Mouse (Mus musculus): ENCODE measurements around the gene Alg14. TPM values are rescaled to one million over a fixed set of nuclear protein-coding genes. Genes with fewer than 3 reads are reported as not detected.

The Alg14 gene
- polyA plus RNA-seq, 1 experiment, result 25.0 TPM

- DNase-seq (ENCODE audit: low spot score), result no peak
Observed at GRCm38 (mm10) chr3:121338687-121339086, 47.1 kb downstream of the Alg14 start.

GRCm38 (mm10) chr3:121340321-121340761 is 48.8 kb downstream of the Alg14 start:
- DNase-seq (ENCODE audit: low spot score), result no peak

- no peak for DNase-seq (ENCODE audit: low spot score)
Observed at GRCm38 (mm10) chr3:121343224-121343623, 51.7 kb downstream of the Alg14 start.

- no peak for DNase-seq (ENCODE audit: low spot score)
Observed at GRCm38 (mm10) chr3:121344056-121344945, 52.7 kb downstream of the Alg14 start.

GRCm38 (mm10) chr3:121344951-121345642 is 53.5 kb downstream of the Alg14 start:
- no peak for DNase-seq (ENCODE audit: low spot score)

- DNase-seq (ENCODE audit: low spot score), result no peak
Observed at GRCm38 (mm10) chr3:121345643-121346000, 54.0 kb downstream of the Alg14 start.

GRCm38 (mm10) chr3:121346507-121347267 is 55.1 kb downstream of the Alg14 start:
- no peak for DNase-seq (ENCODE audit: low spot score)

- DNase-seq (ENCODE audit: low spot score), result no peak
Observed at GRCm38 (mm10) chr3:121348792-121349191, 57.2 kb downstream of the Alg14 start.

GRCm38 (mm10) chr3:121349334-121350169 is 58.0 kb downstream of the Alg14 start:
- DNase-seq (ENCODE audit: low spot score), result no peak

- no peak for DNase-seq (ENCODE audit: low spot score)
Observed at GRCm38 (mm10) chr3:121351257-121351656, 59.7 kb downstream of the Alg14 start.

GRCm38 (mm10) chr3:121354281-121354680 is 62.7 kb downstream of the Alg14 start:
- no peak for DNase-seq (ENCODE audit: low spot score)

- no peak for DNase-seq (ENCODE audit: low spot score)
Observed at GRCm38 (mm10) chr3:121354861-121355470, 63.4 kb downstream of the Alg14 start.

GRCm38 (mm10) chr3:121355569-121355968 is 64.0 kb downstream of the Alg14 start:
- no peak for DNase-seq (ENCODE audit: low spot score)

GRCm38 (mm10) chr3:121356111-121356510 is 64.5 kb downstream of the Alg14 start:
- DNase-seq (ENCODE audit: low spot score), result no peak

- no peak for DNase-seq (ENCODE audit: low spot score)
Observed at GRCm38 (mm10) chr3:121357030-121357429, 65.5 kb downstream of the Alg14 start.

- DNase-seq (ENCODE audit: low spot score), result no peak
Observed at GRCm38 (mm10) chr3:121358285-121358684, 66.7 kb downstream of the Alg14 start.

- no peak for DNase-seq (ENCODE audit: low spot score)
Observed at GRCm38 (mm10) chr3:121358850-121359249, 67.3 kb downstream of the Alg14 start.

- no peak for DNase-seq (ENCODE audit: low spot score)
Observed at GRCm38 (mm10) chr3:121359272-121359671, 67.7 kb downstream of the Alg14 start.

GRCm38 (mm10) chr3:121362002-121362401 is 70.4 kb downstream of the Alg14 start:
- no peak for DNase-seq (ENCODE audit: low spot score)

GRCm38 (mm10) chr3:121364388-121364787 is 72.8 kb downstream of the Alg14 start:
- DNase-seq (ENCODE audit: low spot score), result no peak

- DNase-seq (ENCODE audit: low spot score), result no peak
Observed at GRCm38 (mm10) chr3:121365131-121365530, 73.6 kb downstream of the Alg14 start.
